Mouse (Mus musculus) frontal cortex, postnatal 14 days (tissue): Measurements from ENCODE around the gene Ins1.

Experiments
- DNase-seq, 2 experiments: peaks; one replicate each; pipeline ENCODE4 v3.0.0; 2022; ENCODE audit warnings: low spot score in 2 of 2

Ins1 gene

DNA sequence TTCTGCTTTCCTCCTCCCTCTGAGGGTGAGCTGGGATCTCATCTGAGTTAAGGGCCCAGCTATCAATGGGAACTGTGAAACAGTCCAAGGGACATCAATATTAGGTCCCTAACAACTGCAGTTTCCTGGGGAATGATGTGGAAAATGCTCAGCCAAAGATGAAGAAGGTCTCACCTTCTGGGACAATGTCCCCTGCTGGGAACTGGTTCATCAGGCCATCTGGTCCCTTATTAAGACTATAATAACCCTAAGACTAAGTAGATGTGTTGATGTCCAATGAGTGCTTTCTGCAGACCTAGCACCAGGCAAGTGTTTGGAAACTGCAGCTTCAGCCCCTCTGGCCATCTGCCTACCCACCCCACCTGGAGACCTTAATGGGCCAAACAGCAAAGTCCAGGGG lies at the start of gene Ins1:
Ins1 (plus strand) TSS at position 301 of the 400 bp plus-strand sequence.
- no peak for DNase-seq
